In the genomic region with DNA sequence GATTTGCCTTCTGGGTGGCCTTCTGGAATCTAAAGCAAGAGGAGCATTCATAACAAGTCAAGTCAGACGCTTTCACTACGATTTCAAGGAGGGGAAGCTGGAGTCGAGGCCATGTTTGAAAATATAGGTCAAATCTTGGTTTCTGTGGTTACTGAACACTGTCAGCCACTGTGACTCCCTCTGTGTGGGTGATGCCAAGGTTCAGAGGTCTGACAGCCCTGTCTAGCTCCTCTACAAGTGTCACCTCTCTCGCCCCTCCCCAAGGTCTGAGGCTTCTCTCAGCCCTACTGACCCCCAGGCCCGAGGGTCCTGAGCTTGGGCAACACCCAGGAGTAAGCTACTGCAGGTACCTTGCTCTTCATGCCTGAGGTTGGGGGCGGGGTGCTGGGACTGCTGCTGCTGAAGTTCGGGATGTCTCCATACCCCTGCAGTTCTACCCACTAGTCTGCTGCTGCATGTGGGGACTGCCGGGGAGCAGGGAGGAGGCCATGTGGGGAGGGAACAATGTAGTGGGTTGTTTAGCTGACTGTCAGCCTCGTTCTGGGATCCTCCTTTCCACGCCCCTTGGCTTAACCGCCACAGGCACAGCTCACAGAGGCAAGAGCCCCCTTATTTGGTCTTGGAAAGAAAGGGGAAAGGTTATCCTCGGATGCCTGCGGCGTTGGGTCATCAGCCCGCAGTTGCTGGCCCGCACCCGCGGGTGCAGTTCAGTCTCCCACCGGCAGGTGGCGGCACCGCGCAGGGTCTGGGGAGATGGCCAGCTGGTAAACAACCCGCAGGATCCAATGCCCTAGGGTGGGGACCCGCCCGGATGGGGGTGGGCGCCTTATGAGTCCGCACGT, we compare ENCODE assay signal across 8 mouse cellular contexts. TPM values are rescaled to one million over a fixed set of nuclear protein-coding genes. Genes with fewer than 3 reads are reported as not detected.
DNase-seq lines count a peak whose midpoint lies in the region; ATAC-seq and TF ChIP-seq lines count a peak whose summit lies in the region.

No protein-coding gene starts in this region.

- intact Hi-C loops in left cerebral cortex, postnatal 4 days (cut with DNase I), result loop anchor here (5.0 kb wide), 1 partner anchor 149 kb away; the partner anchor contains the start of gene Igf1r

- peak; percentile 90 for DNase-seq in adrenal gland, postnatal 25 days
- DNase-seq in embryonic facial prominence, embryonic 10.5 days (ENCODE audit: low spot score), result peak; percentile 92
- DNase-seq in heart, adult 11 months, result peak; percentile 98
- peak; percentile 85 for DNase-seq in left cerebral cortex, postnatal 4 days
- peak; percentile 100 for DNase-seq in midbrain, embryonic 11.5 days (ENCODE audit: low spot score, missing footprints)
- peak; percentile 60 for DNase-seq in skeletal muscle tissue, adult 2 months (ENCODE audit: low read depth, low spot score)
- DNase-seq in adipocyte (ENCODE audit: low spot score), result no peak

- WGBS in embryonic facial prominence, embryonic 10.5 days, result 14% methylated on average over 28 of the region's 28 CpGs
- WGBS in intestine, postnatal 0 days, result 15% methylated on average over 28 of the region's 28 CpGs
- 17% methylated on average over 28 of the region's 28 CpGs for WGBS in midbrain, embryonic 11.5 days

- H3K36me3 ChIP-seq in embryonic facial prominence, embryonic 10.5 days (replicated peaks), result no peaks in the 10 kb centered on the region
- H3K36me3 ChIP-seq in intestine, postnatal 0 days (ENCODE audit: control insufficient read depth, insufficient read depth), result no peaks in the 10 kb centered on the region
- H3K36me3 ChIP-seq in midbrain, embryonic 11.5 days (ENCODE audit: control insufficient read depth, insufficient read depth, low read length), result no peaks in the 10 kb centered on the region

- H3K9me3 ChIP-seq in embryonic facial prominence, embryonic 10.5 days, result no peaks in the 10 kb centered on the region
- no peaks in the 10 kb centered on the region for H3K9me3 ChIP-seq in intestine, postnatal 0 days (ENCODE audit: control insufficient read depth)
- H3K9me3 ChIP-seq in midbrain, embryonic 11.5 days (ENCODE audit: control insufficient read depth, low read length), result no peaks in the 10 kb centered on the region

- peak overlapping the region; percentile 78 for H3K27ac ChIP-seq in embryonic facial prominence, embryonic 10.5 days (replicated peaks)
- H3K27ac ChIP-seq in intestine, postnatal 0 days (ENCODE audit: low read depth, low read length), result no peak overlapping the region
- H3K27ac ChIP-seq in midbrain, embryonic 11.5 days (ENCODE audit: low read depth, low read length), result no peak overlapping the region

- ATAC-seq in intestine, postnatal 0 days, result peak; percentile 76
- ATAC-seq in midbrain, embryonic 11.5 days (ENCODE audit: low FRiP score), result peak; percentile 85

- peak; percentile 98 for TF ChIP-seq CTCF in intestine, postnatal 0 days (IDR thresholded peaks at IDR 0.05; ENCODE audit: low read depth)

- H3K9ac ChIP-seq in intestine, postnatal 0 days (ENCODE audit: low read depth, low read length), result no peak overlapping the region
- H3K9ac ChIP-seq in midbrain, embryonic 11.5 days (ENCODE audit: low read length), result peak overlapping the region; percentile 14; the same call in 1 of the 2 replicates

- H3K27me3 ChIP-seq in embryonic facial prominence, embryonic 10.5 days (replicated peaks; ENCODE audit: low read depth, poor library complexity, severe bottlenecking), result peaks cover 22% of the 10 kb centered on the region
- no peaks in the 10 kb centered on the region for H3K27me3 ChIP-seq in intestine, postnatal 0 days (replicated peaks; ENCODE audit: control insufficient read depth, insufficient read depth, low read length)
- H3K27me3 ChIP-seq in midbrain, embryonic 11.5 days (ENCODE audit: control insufficient read depth, insufficient read depth, low read length), result no peaks in the 10 kb centered on the region

- H3K4me3 ChIP-seq in embryonic facial prominence, embryonic 10.5 days, result peak overlapping the region; percentile 56
- peak overlapping the region; percentile 32 for H3K4me3 ChIP-seq in intestine, postnatal 0 days (ENCODE audit: low read depth, low read length)
- H3K4me3 ChIP-seq in midbrain, embryonic 11.5 days (ENCODE audit: low read depth, low read length), result peak overlapping the region; percentile 24

- H3K4me2 ChIP-seq in intestine, postnatal 0 days (replicated peaks; ENCODE audit: low read depth), result peak overlapping the region; percentile 60
- peak overlapping the region; percentile 47 for H3K4me2 ChIP-seq in midbrain, embryonic 11.5 days

- H3K4me1 ChIP-seq in embryonic facial prominence, embryonic 10.5 days, result peaks cover 17% of the 10 kb centered on the region
- no peaks in the 10 kb centered on the region for H3K4me1 ChIP-seq in intestine, postnatal 0 days (replicated peaks; ENCODE audit: control insufficient read depth, insufficient read depth, low read length)
- H3K4me1 ChIP-seq in midbrain, embryonic 11.5 days (ENCODE audit: control insufficient read depth, insufficient read depth, low read length), result peaks cover 2% of the 10 kb centered on the region; the same call in 1 of the 2 replicates

RNA-seq across cellular contexts. Expression of gene Synm, which starts 43.7 kb away (rescaled TPM):
- total RNA-seq in adrenal gland, postnatal 25 days (2021), result 22.7 and 30.0 TPM in 2 replicates
- polyA plus RNA-seq in embryonic facial prominence, embryonic 10.5 days (2016; fragmentation: Nextera tagmentation; extraction: Ambion mirVana), result 2.1 and 2.9 TPM in 2 replicates
- 12.6 and 14.8 TPM in 2 replicates for polyA plus RNA-seq in intestine, postnatal 0 days (2015; fragmentation: Nextera tagmentation; extraction: Ambion mirVana)
- 10 to 100 TPM; 25.6 to 27.7 TPM for total RNA-seq in left cerebral cortex, postnatal 4 days (2021)
- 0.91 and 1.3 TPM in 2 replicates for polyA plus RNA-seq in midbrain, embryonic 11.5 days (2014; fragmentation: Nextera tagmentation; extraction: Ambion mirVana)
